Mouse (Mus musculus): ENCODE measurements around the gene Galr2. TPM values are rescaled to one million over a fixed set of nuclear protein-coding genes. Genes with fewer than 3 reads are reported as not detected.

The Galr2 gene
- total RNA-seq (2017) = 0.31 TPM in 1 of 2 replicates, not detected in the other

DNA sequence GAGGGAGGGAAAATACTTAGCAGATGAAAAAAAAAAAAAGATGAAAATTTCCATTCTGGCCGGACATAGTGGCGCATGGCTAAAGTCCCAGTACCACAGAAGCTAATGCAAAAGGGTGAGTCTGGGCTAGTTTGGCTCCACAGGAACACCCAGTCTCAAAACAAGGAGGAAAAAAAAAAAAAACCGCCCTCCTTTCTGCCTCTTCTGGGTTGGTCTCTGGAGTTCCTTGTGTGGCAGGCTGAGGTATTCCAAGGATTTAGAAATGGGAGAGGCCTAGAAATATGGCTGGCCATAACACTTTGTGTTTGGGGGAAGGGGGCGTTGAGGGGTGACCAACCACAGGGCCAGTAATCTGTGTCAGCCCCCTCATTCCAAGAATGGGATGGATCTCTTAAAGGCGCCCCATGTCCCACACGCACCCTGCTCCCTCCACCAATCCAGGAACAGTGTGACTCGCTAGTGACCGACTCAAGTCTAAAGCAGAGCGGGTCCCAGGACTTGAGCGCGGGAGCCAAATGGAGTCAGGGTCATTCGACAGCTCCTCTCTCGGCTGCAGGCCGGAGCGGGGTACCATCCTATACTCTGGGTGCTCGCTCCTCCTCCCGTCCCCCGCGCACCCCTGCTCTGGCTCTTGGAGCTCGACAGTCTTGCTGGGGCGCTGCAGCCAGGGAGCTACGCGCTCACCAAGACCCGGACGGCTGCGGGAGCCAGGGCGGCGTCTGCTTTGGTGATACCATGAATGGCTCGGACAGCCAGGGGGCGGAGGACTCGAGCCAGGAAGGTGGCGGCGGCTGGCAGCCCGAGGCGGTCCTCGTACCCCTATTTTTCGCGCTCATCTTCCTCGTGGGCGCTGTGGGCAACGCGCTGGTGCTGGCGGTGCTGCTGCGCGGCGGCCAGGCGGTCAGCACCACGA, at the start of gene Galr2:
Galr2 (plus strand) TSS at position 189 of the 913 bp plus-strand sequence.
- peak in 1 of 2 experiments; percentile 19; a peak in 1 of 4 replicates for ATAC-seq (replicated peaks in 1 of 2; ENCODE audit: insufficient read depth in 1 of 2, low FRiP score in 2 of 2, low TSS enrichment in 1 of 2, low read depth in 1 of 2, poor library complexity in 2 of 2, severe bottlenecking in 2 of 2)

DNA sequence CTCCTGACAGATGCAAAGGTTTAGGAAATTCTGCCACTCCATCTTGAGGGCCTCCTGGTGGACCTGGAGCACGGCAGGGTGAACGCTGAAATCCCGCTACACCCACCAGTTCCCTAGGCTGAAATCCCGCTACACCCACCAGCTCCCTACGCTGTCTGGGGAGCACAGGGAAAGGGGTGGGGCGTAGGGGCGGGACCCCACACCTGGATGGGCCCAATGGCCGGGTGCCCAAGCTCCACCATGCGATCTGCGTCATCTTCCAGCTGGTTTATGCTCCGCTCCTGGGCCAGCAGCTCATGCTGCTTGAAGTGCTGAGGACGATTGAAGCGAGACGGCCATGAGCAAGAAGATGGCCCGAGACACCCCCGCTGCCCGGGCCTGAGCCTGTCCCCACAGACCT, 48.3 kb upstream of the Galr2 start:
- no peak for ATAC-seq (replicated peaks in 1 of 2; ENCODE audit: insufficient read depth in 1 of 2, low FRiP score in 2 of 2, low TSS enrichment in 1 of 2, low read depth in 1 of 2, poor library complexity in 2 of 2, severe bottlenecking in 2 of 2)

DNA sequence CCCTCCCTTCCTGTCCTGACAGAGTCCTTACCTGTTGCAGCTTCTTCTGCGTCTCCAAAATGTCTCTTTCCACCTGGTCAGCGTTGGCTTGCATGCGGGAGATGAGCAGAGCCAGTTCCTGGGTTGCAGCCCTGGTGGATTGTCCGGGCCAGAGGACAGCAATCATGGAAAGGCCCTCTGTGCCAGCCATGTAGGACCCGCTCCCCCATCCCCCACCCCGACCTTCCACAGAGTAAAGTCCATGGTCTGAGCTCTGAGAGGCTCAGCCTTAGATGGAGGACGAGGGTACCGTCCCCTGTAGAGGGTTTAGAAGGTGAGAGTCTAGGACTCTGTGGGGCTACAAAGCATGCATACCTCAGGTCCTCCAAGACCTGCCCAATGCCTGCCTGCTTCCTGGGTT, 45.8 kb upstream of the Galr2 start:
- ATAC-seq (replicated peaks in 1 of 2; ENCODE audit: insufficient read depth in 1 of 2, low FRiP score in 2 of 2, low TSS enrichment in 1 of 2, low read depth in 1 of 2, poor library complexity in 2 of 2, severe bottlenecking in 2 of 2) = no peak

DNA sequence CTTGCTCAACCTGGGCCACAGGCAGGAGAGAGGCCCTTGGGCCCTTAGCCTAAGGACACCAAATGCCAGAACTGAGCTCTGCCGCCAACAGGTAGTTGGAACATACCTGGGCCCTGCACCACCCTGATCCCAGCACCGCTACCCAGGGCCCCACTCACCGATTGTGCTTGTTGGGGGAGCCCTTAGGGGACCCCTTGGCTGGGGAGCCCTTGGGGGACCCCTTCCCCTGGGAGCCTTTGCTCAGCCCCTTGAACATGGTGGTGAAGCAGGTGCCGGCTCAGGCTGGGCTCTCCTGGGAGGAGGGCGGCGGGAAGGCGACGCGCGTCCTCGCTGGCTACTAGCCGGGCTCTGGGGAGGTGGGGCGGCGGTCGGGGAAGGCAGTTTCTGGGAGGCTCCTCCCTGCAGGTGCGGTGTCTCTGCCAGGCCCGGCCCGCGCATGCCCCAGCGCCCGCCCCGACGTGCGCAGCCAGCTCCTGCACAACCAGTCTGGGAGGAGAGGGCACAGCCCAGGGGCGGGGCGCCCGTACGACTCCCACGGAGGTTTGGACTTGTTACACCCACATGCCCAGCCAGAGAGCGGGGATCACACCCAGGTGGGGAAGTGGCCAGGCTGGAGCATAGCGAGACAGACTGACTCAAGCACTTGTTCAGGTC, 42.9 kb upstream of the Galr2 start, which contains the start of gene Evpl:
Evpl (minus strand) TSS at position 336 of the 654 bp plus-strand sequence.
- ATAC-seq (replicated peaks in 1 of 2; ENCODE audit: insufficient read depth in 1 of 2, low FRiP score in 2 of 2, low TSS enrichment in 1 of 2, low read depth in 1 of 2, poor library complexity in 2 of 2, severe bottlenecking in 2 of 2) = peak; percentile 64 to 72

DNA sequence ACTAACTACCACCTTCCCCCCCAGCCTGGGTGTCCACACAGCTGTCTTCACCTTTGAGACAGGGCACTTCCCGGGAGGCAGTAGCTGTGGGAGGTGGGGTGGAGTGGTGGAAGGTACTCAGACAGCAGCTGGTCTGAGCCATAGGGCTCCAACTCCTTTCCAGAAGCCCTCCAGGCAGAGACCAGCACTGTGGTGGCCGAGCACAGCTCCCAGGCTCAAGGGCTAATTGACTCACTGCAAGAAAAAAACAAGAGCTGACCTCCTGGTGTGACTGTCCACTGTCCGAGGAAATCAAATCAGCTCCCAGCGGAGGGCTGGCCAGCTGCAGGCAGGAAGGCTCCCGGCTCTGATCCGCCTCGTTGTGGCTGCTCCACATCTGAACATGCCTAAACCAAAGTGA, 40.9 kb upstream of the Galr2 start:
- ATAC-seq (replicated peaks in 1 of 2; ENCODE audit: insufficient read depth in 1 of 2, low FRiP score in 2 of 2, low TSS enrichment in 1 of 2, low read depth in 1 of 2, poor library complexity in 2 of 2, severe bottlenecking in 2 of 2) = no peak

DNA sequence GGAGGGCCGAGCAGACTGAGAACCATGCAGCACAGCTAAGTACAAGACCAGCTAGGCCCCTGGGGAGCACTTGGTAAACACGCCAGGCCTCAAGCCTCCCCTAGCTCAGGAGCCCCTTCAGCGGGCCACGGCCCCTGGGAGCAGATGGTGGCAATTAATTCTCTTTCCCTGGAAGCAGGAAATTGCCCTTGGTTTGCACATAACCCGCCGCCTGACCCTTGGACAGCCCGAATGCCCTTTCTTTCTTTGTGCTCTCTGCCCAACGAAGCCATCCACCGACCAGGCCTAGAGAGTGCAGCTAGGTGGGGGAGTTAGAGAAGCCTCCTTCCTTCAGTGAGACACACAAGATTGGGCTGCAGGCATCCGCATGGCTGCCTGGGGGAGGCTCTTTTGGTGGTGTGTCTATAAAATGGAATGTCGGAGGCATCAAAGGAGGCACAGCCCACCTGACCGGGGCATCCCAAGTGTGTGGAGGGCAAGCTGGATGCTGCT, 38.9 kb upstream of the Galr2 start:
- no peak for ATAC-seq (replicated peaks in 1 of 2; ENCODE audit: insufficient read depth in 1 of 2, low FRiP score in 2 of 2, low TSS enrichment in 1 of 2, low read depth in 1 of 2, poor library complexity in 2 of 2, severe bottlenecking in 2 of 2)

DNA sequence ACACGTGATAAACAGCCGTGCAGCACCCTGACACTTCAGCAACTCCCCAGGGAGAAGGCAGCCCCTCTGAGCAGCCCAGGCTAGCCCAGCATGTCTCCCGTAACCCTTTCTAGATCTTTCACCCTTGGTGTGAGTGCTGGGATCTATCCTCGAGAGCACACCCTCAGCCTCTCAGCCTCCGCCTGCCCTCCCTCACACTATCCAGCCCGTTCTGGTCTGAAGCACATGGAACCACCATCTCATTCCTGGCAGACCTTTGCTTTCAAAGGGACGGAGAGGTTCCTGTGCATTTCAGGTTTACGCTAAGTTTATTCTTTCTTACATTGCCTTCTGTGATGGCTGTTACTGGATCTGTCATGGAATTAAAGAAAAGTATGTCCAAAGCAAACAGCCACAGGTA, 36.2 kb upstream of the Galr2 start:
- ATAC-seq (replicated peaks in 1 of 2; ENCODE audit: insufficient read depth in 1 of 2, low FRiP score in 2 of 2, low TSS enrichment in 1 of 2, low read depth in 1 of 2, poor library complexity in 2 of 2, severe bottlenecking in 2 of 2) = no peak

DNA sequence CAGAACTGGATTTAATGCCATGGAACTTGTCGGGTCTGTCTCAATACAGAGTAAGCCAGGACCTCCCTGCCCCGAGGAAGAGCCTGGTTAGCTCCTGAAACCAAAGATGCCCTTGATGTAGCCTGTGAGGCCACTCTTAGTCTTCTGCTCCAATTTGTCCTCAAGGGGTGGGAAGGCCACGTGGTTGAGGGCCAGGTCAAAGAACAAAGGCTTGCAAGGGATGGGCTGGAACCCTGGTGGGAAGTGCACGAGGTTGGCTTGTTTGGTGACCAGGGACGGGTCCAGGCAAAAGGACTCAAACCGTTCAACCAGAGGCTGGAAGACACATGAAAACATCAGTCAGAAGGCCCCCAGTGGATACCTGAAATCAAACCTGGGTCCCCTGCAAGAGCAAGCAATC, 35.1 kb upstream of the Galr2 start:
- ATAC-seq (replicated peaks in 1 of 2; ENCODE audit: insufficient read depth in 1 of 2, low FRiP score in 2 of 2, low TSS enrichment in 1 of 2, low read depth in 1 of 2, poor library complexity in 2 of 2, severe bottlenecking in 2 of 2) = no peak

DNA sequence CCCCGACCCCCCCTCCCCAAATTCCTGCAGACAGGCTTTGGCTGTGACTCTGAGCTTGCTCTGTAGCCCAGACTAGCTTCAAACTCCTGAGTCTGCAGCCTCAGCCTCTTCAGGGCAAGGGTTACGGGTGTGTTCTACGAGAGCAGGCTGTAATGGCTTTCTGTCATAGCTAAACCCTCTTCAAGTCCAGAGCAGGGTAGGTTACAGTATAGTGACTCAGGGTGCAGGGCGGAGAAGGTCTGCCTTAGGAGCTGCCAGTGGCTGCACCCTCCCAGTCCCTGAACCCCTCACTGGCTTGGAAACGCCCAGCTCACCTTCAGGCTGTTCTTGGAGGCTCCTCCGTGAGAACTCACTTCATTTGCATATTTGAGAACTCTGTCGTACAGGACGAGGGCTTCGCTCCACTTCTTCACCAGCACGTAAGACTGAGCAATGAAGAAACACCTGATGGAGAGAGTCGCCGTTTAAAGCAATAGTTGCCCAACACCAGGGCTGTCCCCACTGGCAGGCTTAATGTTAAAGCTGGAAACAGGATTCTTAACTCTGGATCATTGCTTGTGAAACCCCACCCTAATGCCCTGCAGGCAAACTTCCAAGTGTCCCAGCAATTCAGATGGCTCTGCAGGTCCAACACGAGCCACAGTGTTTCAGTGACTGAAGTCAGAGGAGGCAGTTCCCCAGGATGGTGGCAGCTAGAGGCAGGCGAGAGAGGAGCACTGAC, 33.1 kb upstream of the Galr2 start:
- no peak for ATAC-seq (replicated peaks in 1 of 2; ENCODE audit: insufficient read depth in 1 of 2, low FRiP score in 2 of 2, low TSS enrichment in 1 of 2, low read depth in 1 of 2, poor library complexity in 2 of 2, severe bottlenecking in 2 of 2)

DNA sequence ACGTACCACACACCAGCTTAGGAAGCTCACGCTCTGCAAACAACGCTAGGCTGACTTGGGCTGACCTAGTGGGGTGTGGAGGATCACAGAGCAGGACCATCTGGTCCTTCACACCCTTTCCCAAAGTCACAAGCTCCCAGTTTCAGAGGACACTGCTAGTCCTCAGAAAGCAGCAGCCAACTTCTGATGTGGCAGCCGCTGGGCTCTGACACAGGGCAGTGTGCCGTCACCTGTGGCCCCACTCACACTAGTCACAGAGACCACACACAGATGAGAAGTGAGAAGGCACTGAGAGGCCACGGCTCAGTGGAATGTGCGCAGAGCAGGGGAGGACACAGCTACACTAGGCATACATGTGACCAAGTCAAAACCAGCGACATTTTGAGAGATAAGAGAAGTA, 29.8 kb upstream of the Galr2 start:
- ATAC-seq (replicated peaks in 1 of 2; ENCODE audit: insufficient read depth in 1 of 2, low FRiP score in 2 of 2, low TSS enrichment in 1 of 2, low read depth in 1 of 2, poor library complexity in 2 of 2, severe bottlenecking in 2 of 2) = no peak

DNA sequence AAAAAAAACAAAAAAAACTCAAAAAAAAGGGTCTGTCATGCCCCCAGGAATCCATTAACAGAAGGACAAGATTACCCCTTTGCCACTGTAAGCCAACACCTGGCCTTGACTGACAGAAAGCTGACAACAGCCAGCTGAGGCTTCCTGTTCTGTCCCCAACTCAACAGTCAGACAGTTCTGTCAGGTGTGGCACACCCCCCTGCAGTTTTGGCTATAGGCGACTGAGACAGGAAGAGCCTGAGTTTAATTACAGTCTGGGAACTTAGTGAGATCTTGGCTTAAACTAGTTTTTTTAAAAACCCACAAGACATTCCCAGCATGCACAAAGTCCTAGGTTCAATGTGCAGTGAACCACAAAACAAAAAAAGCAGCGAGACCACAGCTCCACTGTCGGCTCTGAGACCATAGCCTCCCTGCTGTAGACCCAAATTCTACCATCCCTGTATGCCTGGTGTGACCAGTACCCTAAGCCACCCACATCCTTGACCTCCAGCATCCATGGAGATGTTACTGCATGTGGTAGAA, 27.6 kb upstream of the Galr2 start:
- ATAC-seq (replicated peaks in 1 of 2; ENCODE audit: insufficient read depth in 1 of 2, low FRiP score in 2 of 2, low TSS enrichment in 1 of 2, low read depth in 1 of 2, poor library complexity in 2 of 2, severe bottlenecking in 2 of 2) = no peak

DNA sequence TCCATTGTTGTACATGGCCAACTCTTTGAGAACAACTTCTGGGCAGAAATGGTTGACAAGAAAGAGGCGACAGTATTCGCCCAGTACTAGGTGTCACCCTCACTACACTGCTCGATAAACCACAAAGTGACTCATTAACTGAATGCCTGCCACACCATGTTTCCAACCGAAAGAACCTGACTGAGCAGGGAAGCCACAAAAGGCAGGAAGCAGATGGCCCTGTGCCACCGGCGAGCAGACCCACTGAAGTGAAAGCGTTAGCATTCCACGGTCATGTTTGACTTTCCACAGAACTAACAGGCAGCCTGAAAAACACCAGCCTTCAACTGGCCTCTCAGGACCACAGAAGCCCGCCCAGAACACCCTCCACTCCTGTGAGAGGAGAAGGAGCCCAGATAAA, 26.1 kb upstream of the Galr2 start:
- peak; percentile 77 to 85 for ATAC-seq (replicated peaks in 1 of 2; ENCODE audit: insufficient read depth in 1 of 2, low FRiP score in 2 of 2, low TSS enrichment in 1 of 2, low read depth in 1 of 2, poor library complexity in 2 of 2, severe bottlenecking in 2 of 2)

DNA sequence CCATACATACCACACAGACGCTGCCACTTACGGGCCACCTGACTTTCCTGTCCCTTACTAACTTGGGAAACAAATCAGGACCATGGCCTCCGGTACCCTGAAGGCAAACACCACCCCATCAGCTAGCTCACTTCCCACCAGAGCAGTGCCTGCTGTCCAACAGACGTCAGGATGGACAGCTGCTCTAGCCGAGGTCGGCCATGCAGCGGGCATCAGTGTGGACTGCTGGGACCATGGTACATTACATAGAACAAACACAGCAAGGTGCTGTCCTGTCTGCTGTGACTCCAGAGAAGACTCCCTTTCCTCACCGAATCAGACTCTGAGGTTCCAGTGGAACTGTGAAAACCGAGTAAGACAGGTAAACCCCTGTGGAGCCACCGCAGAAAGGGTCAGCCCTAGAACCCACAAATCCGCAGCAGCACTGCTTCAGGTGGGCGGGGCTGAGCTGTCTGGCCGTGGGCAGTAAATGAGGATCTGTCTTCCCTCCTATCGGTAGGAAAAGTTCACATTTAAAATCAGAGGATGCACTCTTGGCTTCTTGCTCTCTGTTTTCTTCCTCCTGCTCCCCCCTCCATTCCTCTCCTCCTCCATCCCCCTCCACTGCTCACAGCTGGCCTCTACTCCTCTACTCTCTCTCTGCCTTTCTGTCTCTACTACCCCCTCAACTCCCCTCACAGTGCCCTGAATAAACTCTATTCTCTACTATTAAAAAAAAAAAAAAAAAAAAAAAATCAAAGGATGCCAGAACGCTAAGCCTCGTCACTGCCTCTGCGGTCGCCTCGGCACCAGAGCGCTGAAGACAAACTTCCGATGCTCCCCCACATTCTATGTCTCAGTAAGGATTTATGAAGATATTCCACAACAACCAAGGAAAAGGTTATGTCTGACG, 25.4 kb upstream of the Galr2 start:
- ATAC-seq (replicated peaks in 1 of 2; ENCODE audit: insufficient read depth in 1 of 2, low FRiP score in 2 of 2, low TSS enrichment in 1 of 2, low read depth in 1 of 2, poor library complexity in 2 of 2, severe bottlenecking in 2 of 2) = no peak

DNA sequence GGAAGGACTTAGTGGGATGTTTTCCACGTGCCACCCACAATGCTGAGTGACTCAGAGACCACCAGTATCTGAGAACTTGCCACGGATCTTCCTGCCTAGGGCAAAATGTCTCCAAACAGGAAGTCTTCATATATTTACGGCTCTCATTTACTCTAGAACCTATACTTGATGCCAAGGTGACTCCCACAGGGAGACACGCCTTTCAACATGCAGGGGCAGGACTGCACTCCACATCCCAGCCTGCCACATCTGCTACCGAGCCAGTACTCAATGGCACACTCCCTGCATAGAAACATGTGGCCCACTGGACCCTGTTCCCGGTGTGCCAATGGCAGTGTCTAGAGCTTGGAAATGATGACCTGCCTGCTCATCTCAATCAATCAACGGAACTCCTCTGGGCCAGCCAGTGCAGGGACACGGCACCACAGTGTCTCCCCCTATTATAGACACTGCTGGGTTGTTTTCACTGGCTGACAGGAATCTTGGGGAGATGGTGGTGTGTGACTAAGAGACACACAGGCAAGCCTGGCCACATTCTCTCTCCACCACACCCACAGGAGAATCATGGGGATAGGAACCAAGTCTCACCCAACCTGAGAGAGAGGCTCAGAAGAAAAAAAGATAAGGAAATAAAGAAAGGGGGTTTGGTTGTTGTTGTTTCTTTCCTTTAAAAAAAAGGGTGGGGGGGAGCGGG, 24.6 kb upstream of the Galr2 start:
- no peak for ATAC-seq (replicated peaks in 1 of 2; ENCODE audit: insufficient read depth in 1 of 2, low FRiP score in 2 of 2, low TSS enrichment in 1 of 2, low read depth in 1 of 2, poor library complexity in 2 of 2, severe bottlenecking in 2 of 2)

DNA sequence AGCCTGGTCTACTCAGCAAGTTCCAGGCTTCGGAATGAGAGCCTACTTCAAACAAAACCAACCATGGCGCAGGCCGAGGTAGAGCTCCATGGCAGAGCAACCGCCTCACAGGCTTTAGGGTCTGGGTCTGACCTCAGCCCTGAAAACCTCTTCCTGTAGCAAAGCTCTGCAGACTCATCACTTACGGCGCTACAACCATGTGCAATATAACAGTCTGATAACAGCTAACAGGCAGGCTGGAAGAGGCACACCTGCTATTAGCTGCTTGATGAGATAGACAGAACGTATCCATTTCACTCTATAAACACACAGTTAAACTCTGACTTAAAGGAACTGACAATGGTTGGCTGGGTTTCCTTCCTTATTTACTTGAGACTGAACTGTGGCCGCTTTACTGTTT, 21.3 kb upstream of the Galr2 start:
- ATAC-seq (replicated peaks in 1 of 2; ENCODE audit: insufficient read depth in 1 of 2, low FRiP score in 2 of 2, low TSS enrichment in 1 of 2, low read depth in 1 of 2, poor library complexity in 2 of 2, severe bottlenecking in 2 of 2) = peak; percentile 35 to 36; a peak in 2 of 4 replicates

DNA sequence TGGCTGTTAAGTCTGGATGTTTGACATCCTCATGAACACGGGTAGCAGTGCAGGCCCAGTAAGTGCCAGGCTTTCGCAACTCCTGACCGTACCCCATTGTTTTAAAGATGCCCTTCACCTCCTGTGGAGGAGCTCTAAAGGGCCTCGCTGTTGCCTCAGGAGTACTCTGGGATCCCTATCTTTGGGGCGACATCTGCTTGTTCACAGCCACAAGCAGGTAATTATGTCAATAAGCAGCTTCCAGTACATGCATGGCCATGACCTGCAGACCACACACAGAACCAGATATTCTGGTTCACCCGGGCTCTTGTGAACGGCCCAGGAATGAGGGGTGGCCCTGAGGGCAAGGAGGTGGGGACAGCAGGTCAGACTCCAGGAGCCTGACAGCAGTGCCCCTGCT, 20.5 kb upstream of the Galr2 start:
- ATAC-seq (replicated peaks in 1 of 2; ENCODE audit: insufficient read depth in 1 of 2, low FRiP score in 2 of 2, low TSS enrichment in 1 of 2, low read depth in 1 of 2, poor library complexity in 2 of 2, severe bottlenecking in 2 of 2) = no peak
